Mouse (Mus musculus) heart, postnatal 0 days (tissue): ENCODE data around the gene Rnf4. TPM values are rescaled to one million over a fixed set of nuclear protein-coding genes. Genes with fewer than 3 reads are reported as not detected.

Source experiments
- ATAC-seq: fragments of 200-750 bp; cut with Nextera tagmentation; 2 replicates; pipeline ENCODE4 v1.8.0; 2017; ENCODE audit warnings: low read depth, moderate number of reproducible peaks, moderate library complexity; ENCODE audit not compliant: insufficient read depth
- DNase-seq: peaks from one replicate; pipeline ENCODE4 v3.0.0-alpha.2; 2016; ENCODE audit warnings: low spot score
- H3K27ac ChIP-seq: fragments of 300-500 bp; sonication (generic); 2 replicates; pipeline ENCODE4 v1.5.1; 2014; ENCODE audit warnings: low read depth, mild to moderate bottlenecking
- H3K27me3 ChIP-seq: fragments of 300-500 bp; sonication (generic); 2 replicates; pipeline ENCODE4 v1.6.1; 2014; ENCODE audit warnings: low read length, mixed read lengths; ENCODE audit not compliant: control insufficient read depth, insufficient read depth
- H3K36me3 ChIP-seq: fragments of 300-500 bp; sonication (generic); replicated peaks from 2 replicates; pipeline ENCODE4 v1.6.1; 2014; ENCODE audit warnings: low read length, mixed read lengths; ENCODE audit not compliant: control insufficient read depth, insufficient read depth
- H3K4me1 ChIP-seq: fragments of 300-500 bp; sonication (generic); 2 replicates; pipeline ENCODE4 v1.6.1; 2014; ENCODE audit warnings: antibody characterized with exemption; ENCODE audit not compliant: control insufficient read depth, insufficient read depth
- H3K4me2 ChIP-seq: fragments of 300-500 bp; sonication (generic); 2 replicates; pipeline ENCODE4 v1.6.1; 2014; ENCODE audit warnings: low read depth, mild to moderate bottlenecking, low read length, moderate library complexity
- H3K4me3 ChIP-seq: fragments of 300-500 bp; sonication (generic); 2 replicates; pipeline ENCODE4 v1.5.1; 2014; ENCODE audit warnings: low read depth, low read length
- H3K9ac ChIP-seq: fragments of 300-500 bp; sonication (generic); replicated peaks from 2 replicates; pipeline ENCODE4 v1.6.1; 2014; ENCODE audit warnings: low read depth, low read length, mixed read lengths
- H3K9me3 ChIP-seq: fragments of 300-500 bp; sonication (generic); replicated peaks from 2 replicates; pipeline ENCODE4 v1.6.1; 2016; ENCODE audit warnings: low read length; ENCODE audit not compliant: control insufficient read depth
- CTCF ChIP-seq: IDR thresholded peaks from 2 replicates; pipeline ENCODE4 v1.5.1; 2016; ENCODE audit warnings: antibody characterized with exemption, control low read depth, low read depth
- EP300 ChIP-seq: IDR thresholded peaks from 2 replicates; pipeline ENCODE4 v1.6.1; 2016; ENCODE audit warnings: antibody characterized with exemption, low read depth
- whole genome bisulfite sequencing: fragments of 180-500 bp; shearing (Covaris S2); extraction: QIAGEN DNeasy Blood & Tissue Kit; methylation state at CpG from one replicate; pipeline ENCODE4 v1.1.7; 2014; 5-methylcytosine and 5-hydroxymethylcytosine counted together
- polyA plus RNA-seq: library from polyadenylated mRNA; unstranded; fragments of >200 nt; fragmentation: Nextera tagmentation; extraction: Ambion mirVana; gene quantifications from 2 replicates; pipeline ENCODE4 v1.2.1, GENCODE M21; 2015
- total RNA-seq: library from RNA; depleted of rRNA; stranded (reverse); fragments of >200 nt; gene quantifications from 2 replicates; pipeline ENCODE4 v1.2.3, GENCODE M21; 2014; ENCODE audit warnings: low replicate concordance

Rnf4 gene
- total and polyA plus RNA-seq, 2 experiments from 2014 or later, result 61.1 to 82.5 TPM

GRCm38 (mm10) chr5:34326875-34327576 is 9.1 kb upstream of the Rnf4 start:
- WGBS, result 10% methylated on average over 31 of the region's 31 CpGs
- no peaks in the 10 kb centered on the region for H3K9me3 ChIP-seq
- ATAC-seq (peak; percentile 44), DNase-seq (no peak)
- peak overlapping the region; percentile 62 for H3K4me2 ChIP-seq
- peak overlapping the region; percentile 41 for H3K4me3 ChIP-seq
- H3K27ac ChIP-seq, result no peak overlapping the region
- no peak for TF ChIP-seq CTCF
- no peak for TF ChIP-seq EP300
- 0 out of 2 replicates have a peak, but pooled peaks cover 4% of the 10 kb centered on the region for H3K27me3 ChIP-seq
- no peaks in the 10 kb centered on the region for H3K36me3 ChIP-seq
- peak overlapping the region; percentile 27; the same call in 1 of the 2 replicates for H3K9ac ChIP-seq
- no peaks in the 10 kb centered on the region for H3K4me1 ChIP-seq

GRCm38 (mm10) chr5:34330136-34330535 is 6.0 kb upstream of the Rnf4 start:
- Histone ChIP-seq H3K27me3 (0 out of 2 replicates have a peak, but pooled peaks cover 4% of the 10 kb centered on the region), H3K4me1 (peaks cover 1% of the 10 kb centered on the region), H3K27ac (no peak overlapping the region), H3K9ac (no peak overlapping the region), H3K36me3 (no peaks in the 10 kb centered on the region; the same call in 1 of the 2 replicates), H3K9me3 (no peaks in the 10 kb centered on the region), H3K4me3 (no peak overlapping the region), H3K4me2 (no peak overlapping the region)
- WGBS, result 82% methylated on average over 2 of the region's 2 CpGs
- no peak for TF ChIP-seq EP300
- no peak for DNase-seq
- no peak for ATAC-seq

GRCm38 (mm10) chr5:34334081-34334480 is 2.0 kb upstream of the Rnf4 start:
- 78% methylated on average over 1 of the region's 1 CpGs for WGBS
- TF ChIP-seq CTCF, result no peak
- TF ChIP-seq EP300, result no peak
- no peak overlapping the region for H3K9ac ChIP-seq

GRCm38 (mm10) chr5:34335539-34336096 is 471 bp upstream of the Rnf4 start:
- 1% methylated on average over 21 of the region's 21 CpGs for WGBS

More at GRCm38 (mm10) chr5:34334081-34334480, 2.0 kb upstream of the Rnf4 start:
- Histone ChIP-seq H3K27me3 (no peaks in the 10 kb centered on the region), H3K27ac (no peak overlapping the region), H3K4me3 (no peak overlapping the region), H3K4me1 (peaks cover 17% of the 10 kb centered on the region), H3K36me3 (peaks cover 1% of the 10 kb centered on the region; the same call in 1 of the 2 replicates), H3K4me2 (no peak overlapping the region), H3K9me3 (no peaks in the 10 kb centered on the region)
- ATAC-seq (no peak), DNase-seq (no peak)

GRCm38 (mm10) chr5:34336775-34337450 is 824 bp downstream of the Rnf4 start:
- H3K27ac ChIP-seq, result peak overlapping the region; percentile 90
- H3K36me3 ChIP-seq, result peaks cover 4% of the 10 kb centered on the region; the same call in 1 of the 2 replicates
- WGBS, result under 1% methylated on average over 42 of the region's 42 CpGs
- H3K9me3 ChIP-seq, result no peaks in the 10 kb centered on the region
- no peak for TF ChIP-seq CTCF
- TF ChIP-seq EP300, result peak; percentile 12; the same call in 1 of the 2 replicates
- peak overlapping the region; percentile 75 for H3K4me2 ChIP-seq
- peak overlapping the region; percentile 73 for H3K4me3 ChIP-seq
- peak; percentile 65 for DNase-seq
- peak; percentile 56 for ATAC-seq
- peak overlapping the region; percentile 98 for H3K9ac ChIP-seq
- H3K4me1 ChIP-seq, result peaks cover 24% of the 10 kb centered on the region
- no peaks in the 10 kb centered on the region for H3K27me3 ChIP-seq

More at GRCm38 (mm10) chr5:34335539-34336096, 471 bp upstream of the Rnf4 start:
- DNase-seq (no peak), ATAC-seq (peak; percentile 37)
- H3K9me3 ChIP-seq, result no peaks in the 10 kb centered on the region
- peaks cover 17% of the 10 kb centered on the region for H3K4me1 ChIP-seq
- H3K9ac ChIP-seq, result peak overlapping the region; percentile 80
- TF ChIP-seq EP300 (no peak), CTCF (no peak)
- H3K4me3 ChIP-seq, result peak overlapping the region; percentile 73
- H3K4me2 ChIP-seq, result peak overlapping the region; percentile 80
- no peaks in the 10 kb centered on the region for H3K27me3 ChIP-seq
- H3K36me3 ChIP-seq, result peaks cover 4% of the 10 kb centered on the region; the same call in 1 of the 2 replicates
- H3K27ac ChIP-seq, result peak overlapping the region; percentile 88
